Mouse (Mus musculus) hindlimb bud, embryonic 11.5 days (tissue): ENCODE measurements around the gene Dppa4.
"Not testable (repeated sequence)": the region's sequence is repeated elsewhere in the genome, so short reads cannot be mapped to it uniquely, and the experiment has no call there.

Experiments
- DNase-seq: peaks from one replicate; pipeline ENCODE4 v3.0.0-alpha.2; 2012; ENCODE audit warnings: low read depth, low spot score; ENCODE audit errors: extremely low spot score

Dppa4 gene

GRCm38 (mm10) chr16:48283517-48283916, at the start of gene Dppa4:
Gene Dppa4 (plus strand): TSS chr16:48283733.
- no peak for DNase-seq

- DNase-seq = no peak
These were observed 48.5 kb upstream of the Dppa4 start for GRCm38 (mm10) chr16:48234999-48235398.

GRCm38 (mm10) chr16:48237676-48238075, 45.9 kb upstream of the Dppa4 start:
- no peak for DNase-seq

DNA sequence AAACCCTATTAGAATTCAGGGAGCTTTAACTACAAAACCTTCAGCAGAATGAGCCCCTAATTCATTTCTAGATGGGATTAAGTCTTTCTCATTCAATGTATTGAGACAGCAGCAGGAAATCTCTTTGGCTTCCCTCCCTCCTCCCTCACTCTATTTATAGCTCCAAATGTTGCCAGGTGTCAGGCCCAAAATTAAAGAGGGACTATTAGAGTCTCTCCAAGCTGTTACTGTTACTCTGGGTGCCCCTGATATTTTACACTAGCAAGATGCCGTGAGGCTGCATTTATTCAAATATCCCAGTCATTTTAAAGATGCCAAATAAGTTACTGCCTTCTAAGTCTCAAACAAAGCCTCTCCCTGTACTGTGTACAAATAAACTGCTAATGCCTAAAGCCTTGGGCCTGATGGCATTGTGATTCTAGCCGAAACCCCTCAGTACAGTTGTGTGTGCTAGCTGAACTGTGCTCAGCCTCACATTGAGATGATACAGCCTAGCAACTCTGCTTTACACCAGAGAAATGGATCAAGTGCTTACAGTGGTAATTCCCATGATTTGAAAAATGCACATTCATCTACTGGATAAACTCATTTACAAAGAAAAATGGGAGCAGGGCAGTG, 36.4 kb upstream of the Dppa4 start:
- no peak for DNase-seq

GRCm38 (mm10) chr16:48252824-48253223, 30.7 kb upstream of the Dppa4 start:
- no peak for DNase-seq

DNA sequence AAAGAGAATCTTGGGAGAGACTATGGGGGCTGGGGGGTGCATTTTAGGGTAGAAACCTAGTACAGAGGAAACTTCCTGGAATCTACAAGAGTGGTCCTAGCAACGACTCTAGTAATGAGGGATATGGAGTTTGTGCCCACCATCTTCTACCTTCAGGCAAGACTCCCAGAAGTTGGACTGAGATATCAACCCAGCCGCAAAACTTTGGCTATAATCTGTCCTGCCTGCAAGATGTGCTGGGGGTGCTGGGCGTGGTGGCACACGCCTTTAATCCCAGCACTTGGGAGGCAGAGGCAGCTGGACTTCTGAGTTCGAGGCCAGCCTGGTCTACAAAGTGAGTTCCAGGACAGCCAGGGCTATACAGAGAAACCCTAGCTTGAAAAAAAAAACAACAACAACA, 28.9 kb upstream of the Dppa4 start:
- DNase-seq = no peak

- DNase-seq = no peak
These were observed 24.0 kb upstream of the Dppa4 start for GRCm38 (mm10) chr16:48259519-48259918.

DNA sequence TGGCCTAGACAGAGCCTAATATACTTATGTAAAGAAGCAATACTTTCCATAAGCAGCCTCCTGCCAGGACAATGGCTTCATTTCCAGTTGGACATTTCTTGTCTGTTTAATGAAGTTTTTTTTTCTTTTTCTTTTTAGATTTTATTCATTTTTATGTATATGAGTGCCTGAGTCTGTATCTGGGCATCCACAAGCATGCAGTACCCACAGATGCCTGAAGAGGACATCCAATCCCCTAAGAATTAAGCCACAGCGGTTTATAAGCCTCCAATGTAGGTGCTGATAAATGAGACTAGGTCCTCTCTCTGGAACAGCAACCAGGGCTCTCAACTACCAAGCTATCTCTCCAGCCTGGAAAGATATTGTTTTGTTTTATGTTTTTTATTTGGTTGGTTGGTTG, 20.6 kb upstream of the Dppa4 start:
- no peak for DNase-seq

- DNase-seq = no peak
These were observed 17.7 kb upstream of the Dppa4 start for GRCm38 (mm10) chr16:48265856-48266255.

- DNase-seq = no peak
These were observed 6.6 kb upstream of the Dppa4 start for GRCm38 (mm10) chr16:48276940-48277339.

DNA sequence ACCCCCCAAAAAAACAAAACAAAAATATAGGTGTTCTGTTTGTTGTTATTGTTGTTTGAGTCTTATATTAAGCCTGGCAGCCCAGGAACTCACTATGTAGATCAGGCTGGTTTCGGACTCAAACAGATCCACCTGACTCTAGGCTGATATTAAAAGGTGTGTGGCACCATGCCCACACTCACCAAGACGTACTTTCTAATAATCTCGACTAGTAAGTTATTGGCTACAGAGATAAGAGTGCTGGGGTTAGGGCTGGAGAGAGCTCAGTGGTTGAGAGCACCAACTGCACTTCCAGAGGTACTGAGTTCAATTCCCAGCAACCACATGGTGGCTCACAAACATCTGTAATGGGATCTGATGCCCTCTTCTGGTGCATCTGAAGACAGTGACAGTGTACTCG, 2.6 kb upstream of the Dppa4 start:
- DNase-seq = no peak

DNA sequence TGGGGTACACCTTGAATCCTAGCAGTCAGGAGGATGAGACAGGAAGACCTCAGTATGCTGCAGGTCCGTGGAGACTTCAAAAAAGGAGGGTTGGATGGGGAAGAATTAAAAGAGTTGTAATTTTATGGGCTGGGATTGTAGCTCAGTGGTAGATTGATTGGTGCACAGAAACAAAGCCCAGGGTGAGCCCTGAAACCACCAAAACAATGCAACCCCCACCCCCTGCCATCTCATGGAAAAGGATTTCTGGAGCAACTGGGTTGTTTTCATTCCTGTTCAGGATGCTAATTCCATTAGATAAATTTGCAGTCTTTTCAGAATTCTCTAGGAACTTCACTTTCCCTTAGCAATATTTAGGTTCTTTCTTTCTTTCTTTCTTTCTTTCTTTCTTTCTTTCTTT, 732 bp upstream of the Dppa4 start:
- DNase-seq = no peak

DNA sequence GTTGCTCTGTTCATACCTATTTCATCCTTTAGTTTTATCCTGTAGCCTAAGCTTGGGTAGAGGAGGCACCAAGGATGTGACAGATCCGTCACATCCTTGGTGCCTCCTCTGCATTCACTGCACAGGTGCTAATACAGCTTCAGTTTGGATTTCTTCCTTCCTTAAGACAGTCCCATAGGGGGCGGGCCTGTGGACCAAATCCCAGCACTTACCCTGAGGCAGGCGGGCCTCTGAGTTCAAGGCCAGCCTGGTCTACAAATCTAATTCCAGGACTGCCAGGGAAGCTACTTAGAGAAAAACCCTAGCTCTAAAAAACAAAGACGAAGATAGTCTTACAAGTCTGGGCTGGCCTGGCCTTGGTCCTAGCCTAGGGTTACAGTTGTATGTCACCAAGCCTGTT, 2.0 kb downstream of the Dppa4 start:
- DNase-seq = no peak

GRCm38 (mm10) chr16:48297384-48298136, 14.0 kb downstream of the Dppa4 start:
- no peak for DNase-seq

DNA sequence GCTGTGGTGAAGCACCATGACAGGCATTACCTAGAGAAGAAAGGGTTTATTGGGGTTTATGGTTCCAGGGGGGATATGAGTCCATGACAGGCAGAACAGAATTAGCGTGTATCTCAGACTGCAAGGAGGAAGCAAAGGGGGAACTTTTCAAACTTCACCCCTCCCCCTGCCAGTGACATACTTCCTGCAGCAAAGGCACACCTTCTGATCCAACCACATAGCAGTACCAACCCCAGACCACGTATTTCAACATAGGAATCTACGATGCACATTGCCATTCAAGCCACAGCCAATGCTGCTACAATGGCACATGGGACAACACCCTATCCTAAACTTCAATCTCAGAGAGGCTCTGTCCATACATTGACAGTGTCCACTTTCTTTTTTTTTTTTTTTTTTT, 16.4 kb downstream of the Dppa4 start:
- DNase-seq = no peak

- no peak for DNase-seq
These were observed 20.0 kb downstream of the Dppa4 start, which contains the start of gene Dppa2 for GRCm38 (mm10) chr16:48303509-48303908. Gene Dppa2 (plus strand): TSS chr16:48303908.

GRCm38 (mm10) chr16:48303983-48304382, 20.4 kb downstream of the Dppa4 start:
- DNase-seq = no peak

DNA sequence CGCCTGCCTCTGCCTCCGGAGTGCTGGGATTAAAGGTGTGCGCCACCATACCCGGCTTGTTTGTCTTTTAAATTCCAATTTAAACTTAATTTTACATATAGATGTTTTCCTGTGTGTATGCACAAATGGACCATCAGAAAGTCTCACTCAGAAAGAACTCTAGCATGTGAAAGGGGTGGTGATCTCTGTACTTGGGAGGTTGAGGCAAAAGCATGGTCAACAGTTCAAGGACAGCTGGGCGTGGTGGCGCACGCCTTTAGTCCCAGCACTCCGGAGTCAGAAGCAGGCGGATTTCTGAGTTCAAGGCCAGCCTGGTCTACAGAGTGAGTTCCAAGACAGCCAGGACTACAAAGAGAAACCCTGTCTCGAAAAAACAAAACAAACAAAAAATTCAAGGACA, 25.4 kb downstream of the Dppa4 start:
- DNase-seq = not testable (repeated sequence)

DNA sequence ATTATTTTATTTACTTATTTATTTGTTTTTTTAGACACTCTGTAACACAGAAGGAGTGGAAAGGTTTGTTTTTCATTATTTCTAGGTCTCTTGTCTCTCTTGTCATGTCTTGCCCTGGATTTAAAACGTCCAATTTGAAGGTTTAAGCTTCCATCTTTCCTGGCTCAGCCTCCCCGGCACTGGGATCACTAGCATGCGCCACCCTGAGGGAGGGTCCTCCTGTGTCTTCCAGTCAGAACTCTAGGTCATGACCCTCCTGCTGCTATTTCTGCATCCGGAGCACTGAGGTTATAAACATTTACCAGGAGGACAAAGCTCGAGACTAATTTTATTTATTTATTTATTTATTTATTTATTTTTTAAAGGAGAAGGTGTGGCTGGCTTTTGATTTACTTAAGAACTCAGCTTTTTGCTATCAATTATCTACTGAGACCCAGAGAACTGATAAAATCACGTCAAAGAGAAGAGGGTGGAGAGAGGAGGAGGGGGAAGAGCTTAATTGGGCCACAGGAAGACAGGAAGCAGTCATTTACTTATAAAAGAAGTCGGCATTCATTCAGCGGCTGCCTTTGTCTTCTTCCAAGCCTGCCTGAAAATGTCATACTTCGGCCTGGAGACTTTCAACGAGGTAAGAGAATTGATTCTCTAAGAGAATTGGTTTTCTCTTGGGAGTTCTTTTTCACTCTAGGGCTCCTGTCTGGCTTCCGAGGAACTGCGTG, 26.5 kb downstream of the Dppa4 start:
- no peak for DNase-seq

DNA sequence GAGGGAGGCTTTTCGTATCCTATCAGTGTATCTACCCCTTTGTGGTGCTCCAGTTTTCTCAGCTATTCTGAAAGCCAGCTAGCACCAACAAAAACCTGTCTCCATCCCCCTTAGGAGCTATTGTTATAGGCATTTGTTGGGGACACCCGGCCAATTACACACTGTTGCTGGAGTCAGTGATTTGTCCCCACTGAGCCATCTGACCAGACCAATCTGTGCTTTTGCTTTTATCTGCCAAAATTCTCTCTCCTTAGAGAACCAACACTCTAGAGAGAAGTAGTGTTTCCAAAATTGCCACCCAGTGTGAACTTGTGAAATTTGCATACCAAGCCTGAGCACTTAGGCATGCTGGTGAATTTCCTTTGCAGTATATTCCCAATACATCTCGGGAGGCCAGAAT, 31.8 kb downstream of the Dppa4 start:
- no peak for DNase-seq

DNA sequence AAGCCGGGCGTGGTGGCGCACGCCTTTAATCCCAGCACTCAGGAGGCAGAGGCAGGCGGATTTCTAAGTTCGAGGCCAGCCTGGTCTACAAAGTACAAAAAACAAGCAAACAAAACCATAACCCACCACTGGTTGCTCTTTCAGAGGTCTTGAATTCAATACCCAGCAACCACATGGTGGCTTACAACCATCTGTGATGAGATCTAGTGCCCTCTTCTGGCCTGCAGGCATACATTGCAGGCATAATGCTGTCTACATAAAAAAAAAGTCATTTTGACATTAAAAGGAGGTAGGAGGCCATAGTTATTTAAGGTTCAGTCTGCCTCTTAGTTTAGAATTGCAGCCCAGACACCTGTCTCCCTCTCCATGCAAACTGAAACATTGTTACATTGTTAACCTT, 37.2 kb downstream of the Dppa4 start:
- DNase-seq = no peak

DNA sequence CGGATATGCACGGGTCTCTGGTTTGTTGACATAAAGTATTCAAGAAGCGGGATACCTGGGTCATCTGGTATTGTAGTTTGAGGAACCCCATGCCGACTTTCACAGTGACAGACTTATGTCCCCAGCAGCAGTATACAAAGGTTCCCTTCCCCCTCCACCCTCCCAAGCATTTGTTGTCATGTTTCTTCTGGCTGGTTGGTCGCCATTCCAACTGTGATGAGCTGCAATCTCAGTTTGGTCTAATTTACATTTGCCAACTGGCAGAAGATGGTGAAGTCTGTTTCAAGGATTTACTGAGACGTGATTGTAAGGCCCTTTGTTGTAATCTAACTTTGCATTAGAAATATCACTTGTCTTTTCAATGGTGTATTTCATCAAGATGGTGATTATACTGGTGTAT, 39.6 kb downstream of the Dppa4 start:
- DNase-seq = no peak
